Mouse (Mus musculus): ENCODE results near the gene Rab26. TPM values are rescaled to one million over a fixed set of nuclear protein-coding genes. Genes with fewer than 3 reads are reported as not detected.

Rab26 gene
- polyA plus RNA-seq, 1 experiment from 2014 or later = 4.3 TPM

DNA sequence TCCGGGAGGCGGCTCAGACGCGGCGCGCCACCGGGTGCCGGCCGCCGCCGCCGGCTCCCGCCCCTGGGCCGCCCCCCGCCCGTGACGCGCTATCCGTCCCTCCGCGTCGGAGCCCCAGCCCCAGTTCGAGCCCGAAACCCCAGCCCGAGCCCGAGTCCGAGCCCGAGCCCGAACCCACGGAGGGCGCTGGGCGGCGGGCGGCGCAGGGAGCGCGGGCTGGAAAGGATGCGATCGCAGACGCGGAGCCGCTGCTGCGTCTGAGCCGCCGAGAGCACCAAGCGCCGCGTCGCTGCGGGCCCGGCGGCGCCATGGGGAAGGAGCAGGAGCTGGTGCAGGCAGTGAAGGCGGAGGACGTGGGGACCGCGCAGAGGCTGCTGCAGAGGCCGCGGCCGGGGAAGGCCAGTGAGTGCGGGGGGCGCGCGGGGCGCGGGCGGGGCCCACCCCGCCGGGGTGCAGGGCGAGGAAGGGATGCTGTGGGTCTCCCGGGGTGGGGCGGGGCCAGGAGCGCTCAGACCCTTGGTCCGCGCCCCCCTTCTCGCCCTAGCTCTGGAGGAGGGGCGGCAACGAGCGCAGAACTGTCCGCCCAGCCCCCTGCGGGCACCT, 45.2 kb downstream of the Rab26 start:
- H3K4me3 ChIP-seq (replicated peaks) = peak overlapping the region; percentile 68
- H3K9ac ChIP-seq = peak overlapping the region; percentile 68
- H3K4me2 ChIP-seq (replicated peaks) = peak overlapping the region; percentile 98
- peak; percentile 66 for ATAC-seq (ENCODE audit: insufficient number of reproducible peaks, low FRiP score, low TSS enrichment, low read depth)
- WGBS = under 1% methylated on average over 68 of the region's 81 CpGs
- H3K27ac ChIP-seq (replicated peaks) = 0 out of 2 replicates have a peak overlapping the region, but pooled peaks have one; percentile 34
- H3K9me3 ChIP-seq (replicated peaks) = no peaks in the 10 kb centered on the region
- H3K4me1 ChIP-seq = peaks cover 22% of the 10 kb centered on the region
- peaks cover 23% of the 10 kb centered on the region for H3K27me3 ChIP-seq
- no peaks in the 10 kb centered on the region for H3K36me3 ChIP-seq

- Histone ChIP-seq H3K4me2 (replicated peaks) (peak within 1 kb of the TSS; percentile 98), H3K9ac (peak within 1 kb of the TSS; percentile 68), H3K4me1 (peaks cover 22% of the 10 kb centered on the region), H3K4me3 (replicated peaks) (peak within 1 kb of the TSS; percentile 68), H3K36me3 (no peaks in the 10 kb centered on the region), H3K27me3 (peaks cover 23% of the 10 kb centered on the region), H3K9me3 (replicated peaks) (no peaks in the 10 kb centered on the region), H3K27ac (replicated peaks) (0 out of 2 replicates have a peak within 1 kb of the TSS, but pooled peaks have one; percentile 34)
- ATAC-seq (ENCODE audit: insufficient number of reproducible peaks, low FRiP score, low TSS enrichment, low read depth) = peak; percentile 25; the same call in 1 of the 2 replicates
- 1% methylated on average over 45 of the region's 45 CpGs for WGBS
These were observed 45.8 kb downstream of the Rab26 start, which contains the start of gene Caskin1 for GRCm38 (mm10) chr17:24488186-24488661. Caskin1 (plus strand) TSS chr17:24488601.

- no peak overlapping the region for H3K4me3 ChIP-seq (replicated peaks)
- no peak for ATAC-seq (ENCODE audit: insufficient number of reproducible peaks, low FRiP score, low TSS enrichment, low read depth)
- no peak overlapping the region for H3K27ac ChIP-seq (replicated peaks)
- no peak overlapping the region for H3K9ac ChIP-seq
- H3K27me3 ChIP-seq = peaks cover 22% of the 10 kb centered on the region
- no peaks in the 10 kb centered on the region for H3K9me3 ChIP-seq (replicated peaks)
- no peaks in the 10 kb centered on the region for H3K36me3 ChIP-seq
- peaks cover 22% of the 10 kb centered on the region for H3K4me1 ChIP-seq
- 45% methylated on average over 11 of the region's 11 CpGs for WGBS
- H3K4me2 ChIP-seq (replicated peaks) = no peak overlapping the region
These were observed 48.7 kb downstream of the Rab26 start for GRCm38 (mm10) chr17:24485090-24485860.

DNA sequence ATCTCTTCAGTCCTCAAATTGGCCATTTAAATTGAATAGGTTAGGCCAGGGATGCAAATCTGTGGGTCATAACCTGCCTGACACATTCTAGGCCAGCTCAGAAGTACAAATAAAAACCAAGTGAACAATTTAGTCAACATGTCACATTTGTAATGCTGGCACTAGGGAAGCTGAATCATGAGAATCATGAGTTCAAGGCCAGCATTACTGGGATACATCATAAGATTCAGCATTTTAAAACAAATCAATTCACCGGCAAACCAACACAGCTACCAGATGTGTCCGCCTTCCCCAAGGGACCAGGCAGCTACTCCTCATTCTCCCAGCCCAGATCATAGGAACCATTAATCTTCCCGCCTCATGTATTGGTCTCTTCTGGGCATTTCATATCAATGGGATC, 50.5 kb downstream of the Rab26 start:
- Histone ChIP-seq H3K36me3 (no peaks in the 10 kb centered on the region), H3K27ac (replicated peaks) (no peak overlapping the region), H3K9ac (no peak overlapping the region), H3K4me3 (replicated peaks) (no peak overlapping the region), H3K4me2 (replicated peaks) (no peak overlapping the region), H3K27me3 (peaks cover 9% of the 10 kb centered on the region), H3K4me1 (peaks cover 13% of the 10 kb centered on the region), H3K9me3 (replicated peaks) (no peaks in the 10 kb centered on the region)
- ATAC-seq (ENCODE audit: insufficient number of reproducible peaks, low FRiP score, low TSS enrichment, low read depth) = no peak
- 77% methylated on average over 3 of the region's 3 CpGs for WGBS

DNA sequence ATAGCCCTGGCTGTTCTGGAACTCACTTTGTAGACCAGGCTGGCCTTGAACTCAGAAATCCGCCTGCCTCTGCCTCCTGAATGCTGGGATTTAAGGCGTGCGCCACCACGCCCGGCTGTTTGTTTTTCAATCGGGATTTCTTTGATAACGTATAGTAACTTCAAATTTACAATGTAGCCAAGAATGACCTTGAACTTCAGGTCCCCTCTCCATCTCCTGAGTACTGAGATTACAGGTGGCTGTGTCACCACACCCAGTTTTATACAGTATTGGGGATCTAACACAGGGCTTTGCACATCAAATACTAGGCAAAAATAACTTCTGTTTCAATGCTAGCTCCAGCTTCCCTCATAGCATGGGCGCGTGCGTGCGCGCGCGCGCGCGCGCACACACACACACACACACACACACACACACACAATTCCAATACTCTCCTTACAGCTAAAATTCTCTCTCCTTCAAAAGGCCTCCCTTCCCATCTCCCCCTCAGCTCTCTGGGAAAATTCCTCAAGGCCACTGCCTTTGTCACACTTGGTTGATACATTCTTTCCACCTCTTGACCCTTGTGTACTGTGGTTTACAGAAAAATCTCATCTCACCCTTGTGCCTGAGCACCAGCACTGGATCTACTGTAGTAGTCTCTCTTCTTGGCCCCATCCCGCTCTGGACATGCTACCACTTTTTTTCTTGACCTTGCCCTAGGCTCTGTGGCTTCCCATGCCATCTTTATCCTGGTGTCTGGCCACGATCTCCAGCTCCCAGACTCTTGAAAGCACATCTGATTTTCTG, 52.8 kb downstream of the Rab26 start:
- ATAC-seq (ENCODE audit: insufficient number of reproducible peaks, low FRiP score, low TSS enrichment, low read depth) = no peak
- peaks cover 13% of the 10 kb centered on the region for H3K36me3 ChIP-seq
- H3K4me3 ChIP-seq (replicated peaks) = no peak overlapping the region
- no peak overlapping the region for H3K27ac ChIP-seq (replicated peaks)
- no peaks in the 10 kb centered on the region for H3K27me3 ChIP-seq
- 93% methylated on average over 20 of the region's 20 CpGs for WGBS
- no peak overlapping the region for H3K4me2 ChIP-seq (replicated peaks)
- H3K9me3 ChIP-seq (replicated peaks) = no peaks in the 10 kb centered on the region
- peaks cover 17% of the 10 kb centered on the region for H3K4me1 ChIP-seq
- no peak overlapping the region for H3K9ac ChIP-seq

DNA sequence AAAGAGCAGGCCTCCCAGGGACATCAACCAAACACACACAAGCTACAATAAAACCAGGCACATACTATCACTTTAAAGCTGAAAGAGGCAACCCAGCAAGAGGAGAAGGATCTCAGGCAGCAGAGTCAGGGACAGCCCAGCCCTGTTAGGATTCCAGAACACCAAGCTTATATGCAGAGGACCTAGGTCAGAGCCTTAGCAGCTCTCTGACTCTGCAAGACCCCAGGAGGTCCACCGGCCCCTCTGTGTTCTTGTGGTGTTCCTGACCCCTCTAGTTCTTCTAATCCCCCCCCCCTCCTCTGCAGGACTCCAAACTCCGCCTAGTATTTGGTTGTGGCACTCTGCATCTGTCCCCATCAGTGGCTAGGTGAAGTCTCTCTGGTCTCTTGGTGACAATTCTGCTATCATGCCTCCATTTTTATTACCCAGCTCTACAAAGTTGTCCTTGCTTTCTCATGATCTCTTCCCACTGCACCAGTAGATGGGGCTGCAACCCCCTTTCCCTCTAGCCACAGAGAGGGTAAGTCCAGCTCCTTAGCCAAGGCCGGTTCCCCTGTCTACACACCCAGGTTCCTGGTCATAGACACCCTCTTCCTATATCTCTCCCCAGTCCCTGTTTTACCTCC, 53.7 kb downstream of the Rab26 start:
- peaks cover 22% of the 10 kb centered on the region for H3K36me3 ChIP-seq
- H3K9me3 ChIP-seq (replicated peaks) = no peaks in the 10 kb centered on the region
- no peaks in the 10 kb centered on the region for H3K27me3 ChIP-seq
- H3K4me1 ChIP-seq = peaks cover 13% of the 10 kb centered on the region
- no peak overlapping the region for H3K4me3 ChIP-seq (replicated peaks)
- WGBS = 45% methylated on average over 3 of the region's 3 CpGs
- H3K4me2 ChIP-seq (replicated peaks) = no peak overlapping the region
- no peak overlapping the region for H3K9ac ChIP-seq
- no peak for ATAC-seq (ENCODE audit: insufficient number of reproducible peaks, low FRiP score, low TSS enrichment, low read depth)
- no peak overlapping the region for H3K27ac ChIP-seq (replicated peaks)

GRCm38 (mm10) chr17:24479431-24479830, 54.6 kb downstream of the Rab26 start:
- WGBS = 15% methylated on average over 1 of the region's 1 CpGs
- Histone ChIP-seq H3K4me1 (peaks cover 12% of the 10 kb centered on the region), H3K36me3 (peaks cover 31% of the 10 kb centered on the region), H3K4me2 (replicated peaks) (0 out of 2 replicates have a peak overlapping the region, but pooled peaks have one; percentile 61), H3K4me3 (replicated peaks) (peak overlapping the region; percentile 87), H3K9ac (no peak overlapping the region), H3K9me3 (replicated peaks) (no peaks in the 10 kb centered on the region), H3K27ac (replicated peaks) (0 out of 2 replicates have a peak overlapping the region, but pooled peaks have one; percentile 48), H3K27me3 (no peaks in the 10 kb centered on the region)
- no peak for ATAC-seq (ENCODE audit: insufficient number of reproducible peaks, low FRiP score, low TSS enrichment, low read depth)

DNA sequence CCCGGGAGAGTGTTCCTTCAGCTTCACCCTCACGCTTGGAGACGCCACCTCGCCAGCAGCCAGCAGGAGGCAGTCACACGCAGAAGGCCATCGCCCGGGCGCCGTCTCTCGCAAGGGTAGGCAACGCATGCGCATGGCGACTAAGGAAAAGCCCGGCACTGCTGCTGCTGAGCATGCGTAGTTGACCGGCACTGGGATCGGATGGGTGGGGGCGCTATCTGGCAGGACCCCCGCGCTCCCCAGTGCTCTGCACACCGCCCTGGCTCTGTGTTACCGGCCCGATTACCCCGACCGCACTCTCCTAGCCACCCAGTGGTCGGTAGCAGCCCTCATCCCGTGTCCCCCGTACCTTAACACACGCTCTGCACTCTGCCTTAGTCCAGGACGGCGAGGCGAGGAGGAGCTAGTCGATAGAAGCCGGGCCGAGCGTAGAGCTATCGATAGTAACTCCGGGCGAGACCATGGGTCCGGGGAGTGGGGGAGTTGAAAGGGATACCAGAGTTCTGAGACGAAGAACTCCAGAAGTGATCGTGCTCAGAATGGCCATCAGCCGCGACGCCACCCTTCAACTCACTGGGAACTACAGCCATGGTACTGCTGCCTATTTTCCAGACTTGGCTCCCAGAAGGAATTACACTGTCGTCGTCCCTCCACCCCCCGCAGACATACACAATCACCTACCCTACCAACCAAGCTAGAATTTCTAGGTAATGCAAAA, 55.2 kb downstream of the Rab26 start, which contains the start of gene Mlst8:
Mlst8 (minus strand) TSS at position 416 of the 718 bp plus-strand sequence.
- no peaks in the 10 kb centered on the region for H3K9me3 ChIP-seq (replicated peaks)
- peak within 1 kb of the TSS; percentile 87 for H3K4me3 ChIP-seq (replicated peaks)
- peaks cover 12% of the 10 kb centered on the region for H3K4me1 ChIP-seq
- peak; percentile 92 for ATAC-seq (ENCODE audit: insufficient number of reproducible peaks, low FRiP score, low TSS enrichment, low read depth)
- H3K9ac ChIP-seq = peak within 1 kb of the TSS; percentile 77
- peak within 1 kb of the TSS; percentile 61 for H3K4me2 ChIP-seq (replicated peaks)
- peaks cover 36% of the 10 kb centered on the region for H3K36me3 ChIP-seq
- under 1% methylated on average over 48 of the region's 48 CpGs for WGBS
- peak within 1 kb of the TSS; percentile 98 for H3K27ac ChIP-seq (replicated peaks)
- no peaks in the 10 kb centered on the region for H3K27me3 ChIP-seq

GRCm38 (mm10) chr17:24477985-24478600, 55.9 kb downstream of the Rab26 start:
- ATAC-seq (ENCODE audit: insufficient number of reproducible peaks, low FRiP score, low TSS enrichment, low read depth) = no peak
- Histone ChIP-seq H3K4me2 (replicated peaks) (peak overlapping the region; percentile 61), H3K9me3 (replicated peaks) (no peaks in the 10 kb centered on the region), H3K27me3 (no peaks in the 10 kb centered on the region), H3K4me1 (peaks cover 12% of the 10 kb centered on the region), H3K27ac (replicated peaks) (peak overlapping the region; percentile 98; the same call in 1 of the 2 replicates), H3K4me3 (replicated peaks) (peak overlapping the region; percentile 87), H3K36me3 (peaks cover 37% of the 10 kb centered on the region), H3K9ac (peak overlapping the region; percentile 77)
- 46% methylated on average over 11 of the region's 11 CpGs for WGBS
